Mouse (Mus musculus): ENCODE results near the gene Col4a3bp. TPM values are rescaled to one million over a fixed set of nuclear protein-coding genes. Genes with fewer than 3 reads are reported as not detected.

Gene Col4a3bp
- total RNA-seq, 1 experiment, result 23.6 TPM

DNA sequence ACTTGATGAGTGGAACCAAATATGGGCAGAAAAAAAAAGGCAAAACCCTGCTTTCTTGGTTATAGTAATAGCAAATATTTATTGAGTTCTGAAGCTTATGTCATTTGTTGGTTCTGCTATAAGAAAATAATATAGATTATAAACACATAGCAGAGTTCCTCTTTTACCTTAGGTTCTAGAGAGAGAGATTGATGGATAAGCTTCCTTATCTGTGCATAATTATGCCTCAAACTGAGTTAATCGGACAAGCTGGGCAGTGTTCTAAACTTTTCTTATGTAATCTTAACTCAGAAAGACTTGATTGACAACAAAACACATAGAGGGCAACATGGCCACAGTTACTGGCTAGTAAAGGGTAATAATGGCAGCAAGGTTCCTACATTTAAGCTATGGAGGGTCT, 4.8 kb downstream of the Col4a3bp start:
- Histone ChIP-seq H3K9me3 (ENCODE audit: control insufficient read depth, insufficient read depth, low read depth, low read length) (no peaks in the 10 kb centered on the region), H3K9ac (ENCODE audit: insufficient read depth, low read depth, low read length, poor library complexity, severe bottlenecking) (no peak overlapping the region), H3K27ac (ENCODE audit: insufficient read depth, low read depth, low read length, poor library complexity, severe bottlenecking) (no peak overlapping the region), H3K36me3 (ENCODE audit: control insufficient read depth, insufficient read depth, low read length, poor library complexity, severe bottlenecking) (no peaks in the 10 kb centered on the region), H3K4me1 (ENCODE audit: control insufficient read depth in 2 of 2, insufficient read depth in 2 of 2, low read length in 2 of 2, poor library complexity in 1 of 2) (0 out of 4 replicates have a peak, but pooled peaks cover 0 to 1% of the 10 kb centered on the region in 2 experiments), H3K4me3 (ENCODE audit: insufficient read depth in 1 of 2, low read depth in 1 of 2, low read length in 2 of 2, poor library complexity in 1 of 2, severe bottlenecking in 1 of 2) (no peak overlapping the region)
- no peak for TF ChIP-seq ZNF384 (IDR thresholded peaks at IDR 0.05; ENCODE audit: low read depth, low read length)
- TF ChIP-seq CHD2 (IDR thresholded peaks at IDR 0.05; ENCODE audit: low read depth, low read length), result no peak
- no peak for TF ChIP-seq MAFK (IDR thresholded peaks at IDR 0.05; ENCODE audit: insufficient read depth, low read depth, low read length)
- TF ChIP-seq HCFC1 (IDR thresholded peaks at IDR 0.05; ENCODE audit: borderline replicate concordance, insufficient read depth, low read length), result no peak
- TF ChIP-seq ZC3H11A (IDR thresholded peaks at IDR 0.05; ENCODE audit: borderline replicate concordance, low read depth, low read length), result no peak
- DNase-seq (ENCODE audit: low read depth, low spot score), result no peak
- in situ Hi-C loops (cut with MboI; ENCODE audit: low sequenced_read_pairs in 2 of 2, unreplicated experiment in 2 of 2), result no loop called here

DNA sequence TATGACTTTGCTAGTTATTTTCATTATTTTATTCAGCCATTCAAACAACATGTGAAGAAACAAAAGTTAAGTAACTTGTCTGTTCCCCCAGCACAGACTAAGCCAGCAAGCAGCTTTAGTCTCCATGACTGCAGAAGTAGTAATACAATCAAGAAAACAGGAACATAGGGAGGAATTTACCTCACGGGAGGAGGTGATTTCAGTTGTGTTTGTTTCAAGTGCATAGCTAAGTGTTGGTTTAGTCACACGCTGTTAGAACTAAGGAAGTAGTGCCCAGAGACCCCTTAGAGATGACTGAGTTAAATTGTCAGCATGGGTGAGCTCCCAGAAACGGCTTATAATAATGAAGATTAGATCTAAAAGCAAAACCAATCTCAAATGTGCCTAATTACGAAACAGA, 5.5 kb downstream of the Col4a3bp start:
- TF ChIP-seq ZNF384 (IDR thresholded peaks at IDR 0.05; ENCODE audit: low read depth, low read length), result no peak
- TF ChIP-seq CHD2 (IDR thresholded peaks at IDR 0.05; ENCODE audit: low read depth, low read length), result no peak
- TF ChIP-seq ZC3H11A (IDR thresholded peaks at IDR 0.05; ENCODE audit: borderline replicate concordance, low read depth, low read length), result no peak
- no peak for TF ChIP-seq MAFK (IDR thresholded peaks at IDR 0.05; ENCODE audit: insufficient read depth, low read depth, low read length)
- TF ChIP-seq HCFC1 (IDR thresholded peaks at IDR 0.05; ENCODE audit: borderline replicate concordance, insufficient read depth, low read length), result no peak
- in situ Hi-C loops (cut with MboI; ENCODE audit: low sequenced_read_pairs in 2 of 2, unreplicated experiment in 2 of 2), result no loop called here
- Histone ChIP-seq H3K9ac (ENCODE audit: insufficient read depth, low read depth, low read length, poor library complexity, severe bottlenecking) (no peak overlapping the region), H3K27ac (ENCODE audit: insufficient read depth, low read depth, low read length, poor library complexity, severe bottlenecking) (no peak overlapping the region), H3K9me3 (ENCODE audit: control insufficient read depth, insufficient read depth, low read depth, low read length) (no peaks in the 10 kb centered on the region), H3K4me3 (ENCODE audit: insufficient read depth in 1 of 2, low read depth in 1 of 2, low read length in 2 of 2, poor library complexity in 1 of 2, severe bottlenecking in 1 of 2) (no peak overlapping the region), H3K4me1 (ENCODE audit: control insufficient read depth in 2 of 2, insufficient read depth in 2 of 2, low read length in 2 of 2, poor library complexity in 1 of 2) (0 out of 4 replicates have a peak, but pooled peaks cover 0 to 1% of the 10 kb centered on the region in 2 experiments), H3K36me3 (ENCODE audit: control insufficient read depth, insufficient read depth, low read length, poor library complexity, severe bottlenecking) (no peaks in the 10 kb centered on the region)
- no peak for DNase-seq (ENCODE audit: low read depth, low spot score)

DNA sequence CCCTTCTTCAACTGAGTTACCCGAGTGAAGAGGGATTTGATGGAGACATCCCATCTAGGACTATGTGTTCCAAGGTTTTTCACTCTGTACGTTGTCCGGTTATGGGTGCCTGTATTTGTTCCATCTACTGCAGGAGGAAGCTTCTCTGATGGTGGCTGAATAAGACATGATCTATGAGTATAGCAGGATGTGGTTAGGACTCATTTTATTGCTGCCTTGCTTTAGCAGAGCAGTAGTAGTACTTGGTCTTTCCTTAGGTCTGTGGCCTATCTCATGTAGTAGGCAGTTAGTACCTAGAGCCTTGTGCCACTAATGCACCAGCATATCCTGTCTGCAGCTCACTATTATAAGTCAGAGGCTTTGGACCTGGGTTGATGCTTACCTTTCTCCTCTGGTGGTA, 12.7 kb downstream of the Col4a3bp start:
- Histone ChIP-seq H3K9me3 (ENCODE audit: control insufficient read depth, insufficient read depth, low read depth, low read length) (no peaks in the 10 kb centered on the region), H3K36me3 (ENCODE audit: control insufficient read depth, insufficient read depth, low read length, poor library complexity, severe bottlenecking) (no peaks in the 10 kb centered on the region; the same call in 1 of the 2 replicates), H3K4me3 (ENCODE audit: insufficient read depth in 1 of 2, low read depth in 1 of 2, low read length in 2 of 2, poor library complexity in 1 of 2, severe bottlenecking in 1 of 2) (no peak overlapping the region), H3K9ac (ENCODE audit: insufficient read depth, low read depth, low read length, poor library complexity, severe bottlenecking) (no peak overlapping the region), H3K27ac (ENCODE audit: insufficient read depth, low read depth, low read length, poor library complexity, severe bottlenecking) (no peak overlapping the region), H3K4me1 (ENCODE audit: control insufficient read depth in 2 of 2, insufficient read depth in 2 of 2, low read length in 2 of 2, poor library complexity in 1 of 2) (no peaks in the 10 kb centered on the region)
- no peak for DNase-seq (ENCODE audit: low read depth, low spot score)
- TF ChIP-seq ZNF384 (IDR thresholded peaks at IDR 0.05; ENCODE audit: low read depth, low read length) (no peak), ZC3H11A (IDR thresholded peaks at IDR 0.05; ENCODE audit: borderline replicate concordance, low read depth, low read length) (no peak), MAFK (IDR thresholded peaks at IDR 0.05; ENCODE audit: insufficient read depth, low read depth, low read length) (no peak), HCFC1 (IDR thresholded peaks at IDR 0.05; ENCODE audit: borderline replicate concordance, insufficient read depth, low read length) (no peak), CHD2 (IDR thresholded peaks at IDR 0.05; ENCODE audit: low read depth, low read length) (no peak)
- in situ Hi-C loops (cut with MboI; ENCODE audit: low sequenced_read_pairs in 2 of 2, unreplicated experiment in 2 of 2), result no loop called here

DNA sequence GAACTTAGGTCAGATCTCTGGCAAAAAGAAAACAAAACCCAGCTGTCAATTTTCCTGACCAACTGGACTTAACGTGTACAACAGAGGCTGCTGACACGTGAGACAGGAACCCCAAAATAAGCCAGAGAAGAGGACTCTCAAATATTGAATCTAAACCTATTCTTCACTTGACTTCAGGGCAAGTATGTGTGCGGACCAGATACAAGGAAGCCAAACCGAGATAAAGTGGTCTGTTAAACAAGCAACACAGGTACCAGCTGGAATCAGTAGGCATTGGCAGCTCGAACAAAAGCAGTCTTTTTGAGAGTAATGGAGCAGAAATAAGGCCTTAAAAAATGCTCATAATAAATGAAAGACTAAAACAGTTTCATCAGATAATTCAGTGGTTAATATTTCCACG, 25.6 kb downstream of the Col4a3bp start:
- TF ChIP-seq ZNF384 (IDR thresholded peaks at IDR 0.05; ENCODE audit: low read depth, low read length), result no peak
- TF ChIP-seq CHD2 (IDR thresholded peaks at IDR 0.05; ENCODE audit: low read depth, low read length), result no peak
- no peak for TF ChIP-seq ZC3H11A (IDR thresholded peaks at IDR 0.05; ENCODE audit: borderline replicate concordance, low read depth, low read length)
- no peak for TF ChIP-seq HCFC1 (IDR thresholded peaks at IDR 0.05; ENCODE audit: borderline replicate concordance, insufficient read depth, low read length)
- no peak for TF ChIP-seq MAFK (IDR thresholded peaks at IDR 0.05; ENCODE audit: insufficient read depth, low read depth, low read length)

More for the DNA sequence above, 25.6 kb downstream of the Col4a3bp start:
- Histone ChIP-seq H3K27ac (ENCODE audit: insufficient read depth, low read depth, low read length, poor library complexity, severe bottlenecking) (no peak overlapping the region), H3K4me3 (ENCODE audit: insufficient read depth in 1 of 2, low read depth in 1 of 2, low read length in 2 of 2, poor library complexity in 1 of 2, severe bottlenecking in 1 of 2) (no peak overlapping the region), H3K9me3 (ENCODE audit: control insufficient read depth, insufficient read depth, low read depth, low read length) (no peaks in the 10 kb centered on the region), H3K9ac (ENCODE audit: insufficient read depth, low read depth, low read length, poor library complexity, severe bottlenecking) (no peak overlapping the region), H3K4me1 (ENCODE audit: control insufficient read depth in 2 of 2, insufficient read depth in 2 of 2, low read length in 2 of 2, poor library complexity in 1 of 2) (peaks cover 0 to 4% of the 10 kb centered on the region in 2 experiments; a peak in 1 of 4 replicates), H3K36me3 (ENCODE audit: control insufficient read depth, insufficient read depth, low read length, poor library complexity, severe bottlenecking) (no peaks in the 10 kb centered on the region)
- in situ Hi-C loops (cut with MboI; ENCODE audit: low sequenced_read_pairs in 2 of 2, unreplicated experiment in 2 of 2), result no loop called here
- DNase-seq (ENCODE audit: low read depth, low spot score), result no peak
